Mouse (Mus musculus): ENCODE data around the gene Otor. TPM values are rescaled to one million over a fixed set of nuclear protein-coding genes. Genes with fewer than 3 reads are reported as not detected.

The Otor gene
- total and polyA plus RNA-seq, 2 experiments from 2014 or later = 0.55 TPM; not detected in 1

DNA sequence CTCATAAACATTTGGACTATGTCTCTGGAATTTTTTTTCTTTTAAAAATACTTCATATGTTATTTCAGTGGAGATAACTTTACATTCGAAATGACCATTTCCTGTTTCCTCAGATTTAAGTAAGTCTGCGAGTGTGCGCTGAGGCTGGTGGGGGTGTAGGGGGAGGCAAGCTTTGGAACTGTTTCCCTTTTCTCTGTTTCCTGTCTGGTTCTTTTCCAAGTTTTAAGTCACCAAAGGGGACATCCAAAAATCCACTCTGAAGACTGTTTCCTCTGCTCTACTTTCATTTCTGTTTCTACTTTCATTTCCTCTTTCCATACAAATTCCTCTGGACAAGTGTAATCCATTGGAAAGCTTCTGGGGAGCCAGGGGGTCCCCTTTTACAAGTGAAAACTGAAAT, 3.4 kb downstream of the Otor start:
- no peaks in the 10 kb centered on the region for H3K9me3 ChIP-seq (ENCODE audit: low read length)
- 85% methylated on average over 3 of the region's 3 CpGs for WGBS
- no peaks in the 10 kb centered on the region for H3K27me3 ChIP-seq (ENCODE audit: insufficient read depth, low read length)
- H3K27ac ChIP-seq (ENCODE audit: low read depth, low read length) = no peak overlapping the region
- ATAC-seq (ENCODE audit: low FRiP score) (no peak), DNase-seq (ENCODE audit: low spot score) (no peak)
- H3K4me2 ChIP-seq (ENCODE audit: low read depth, low read length, poor library complexity, severe bottlenecking) = no peak overlapping the region
- no peak overlapping the region for H3K4me3 ChIP-seq (ENCODE audit: low read depth, low read length)
- no peak overlapping the region for H3K9ac ChIP-seq (replicated peaks; ENCODE audit: low read length, poor library complexity, severe bottlenecking)
- no peaks in the 10 kb centered on the region for H3K4me1 ChIP-seq (ENCODE audit: insufficient read depth, low read length)
- TF ChIP-seq CTCF (IDR thresholded peaks at IDR 0.05) = no peak
- no peaks in the 10 kb centered on the region for H3K36me3 ChIP-seq (ENCODE audit: insufficient read depth, low read length)

DNA sequence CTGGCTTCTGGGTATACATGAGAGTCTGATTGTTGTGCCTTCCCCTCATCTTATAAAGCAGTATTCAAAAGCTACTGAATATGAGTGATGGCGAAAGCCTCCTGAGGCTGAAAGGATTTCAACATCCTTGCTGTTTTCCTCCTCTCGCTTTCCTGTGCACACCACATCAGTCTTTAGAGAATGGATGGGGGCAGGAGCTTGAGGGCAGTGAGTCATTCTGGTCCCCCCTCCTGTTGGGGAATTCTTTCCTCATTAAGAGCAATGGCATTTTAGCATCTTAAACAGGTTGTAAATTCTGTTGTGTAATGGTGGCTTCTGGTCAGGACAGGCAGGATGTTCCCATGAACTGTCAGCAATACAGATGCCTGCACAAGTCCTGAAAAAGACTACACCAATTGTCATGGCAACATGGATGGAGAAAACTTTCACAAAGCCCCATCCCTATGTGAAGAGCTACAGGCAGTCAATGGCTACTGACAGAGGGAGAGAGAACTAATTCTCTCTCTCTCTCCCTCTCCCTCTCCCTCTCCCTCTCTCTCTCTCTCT, 6.7 kb downstream of the Otor start:
- H3K4me1 ChIP-seq (ENCODE audit: insufficient read depth, low read length) = no peaks in the 10 kb centered on the region
- H3K9ac ChIP-seq (replicated peaks; ENCODE audit: low read length, poor library complexity, severe bottlenecking) = no peak overlapping the region
- no peak for ATAC-seq (ENCODE audit: low FRiP score)
- no peak overlapping the region for H3K4me3 ChIP-seq (ENCODE audit: low read depth, low read length)
- H3K4me2 ChIP-seq (ENCODE audit: low read depth, low read length, poor library complexity, severe bottlenecking) = no peak overlapping the region
- 63% methylated on average over 2 of the region's 2 CpGs for WGBS
- H3K27me3 ChIP-seq (ENCODE audit: insufficient read depth, low read length) = no peaks in the 10 kb centered on the region
- H3K9me3 ChIP-seq (ENCODE audit: low read length) = no peaks in the 10 kb centered on the region
- no peaks in the 10 kb centered on the region for H3K36me3 ChIP-seq (ENCODE audit: insufficient read depth, low read length)
- no peak for DNase-seq (ENCODE audit: low spot score)
- no peak overlapping the region for H3K27ac ChIP-seq (ENCODE audit: low read depth, low read length)
- no peak for TF ChIP-seq CTCF (IDR thresholded peaks at IDR 0.05)

DNA sequence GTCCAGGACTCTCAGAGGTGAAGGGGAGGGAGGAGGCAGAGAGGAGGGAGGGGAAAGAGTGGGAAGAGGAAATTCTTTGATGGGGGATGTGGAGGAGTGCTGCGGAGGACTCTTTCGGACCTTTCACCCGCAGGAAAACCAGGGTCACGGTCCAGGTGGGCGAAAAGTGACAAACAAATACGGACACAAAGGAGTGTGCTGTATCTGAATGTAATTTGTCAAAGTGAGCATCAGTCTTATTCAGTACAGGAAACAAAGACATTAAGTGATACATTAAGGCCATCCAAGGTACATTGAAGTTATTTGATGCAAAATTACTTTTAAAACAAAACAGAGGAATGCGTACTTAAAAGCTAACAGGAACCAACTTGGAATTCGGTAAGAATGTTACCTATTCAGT, 11.6 kb downstream of the Otor start:
- H3K4me1 ChIP-seq (ENCODE audit: insufficient read depth, low read length) = peaks cover 3% of the 10 kb centered on the region; the same call in 1 of the 2 replicates
- no peaks in the 10 kb centered on the region for H3K27me3 ChIP-seq (ENCODE audit: insufficient read depth, low read length)
- no peaks in the 10 kb centered on the region for H3K9me3 ChIP-seq (ENCODE audit: low read length)
- no peak overlapping the region for H3K4me3 ChIP-seq (ENCODE audit: low read depth, low read length)
- H3K9ac ChIP-seq (replicated peaks; ENCODE audit: low read length, poor library complexity, severe bottlenecking) = no peak overlapping the region
- ATAC-seq (ENCODE audit: low FRiP score) (no peak), DNase-seq (ENCODE audit: low spot score) (no peak)
- H3K27ac ChIP-seq (ENCODE audit: low read depth, low read length) = no peak overlapping the region
- H3K4me2 ChIP-seq (ENCODE audit: low read depth, low read length, poor library complexity, severe bottlenecking) = no peak overlapping the region
- no peaks in the 10 kb centered on the region for H3K36me3 ChIP-seq (ENCODE audit: insufficient read depth, low read length)
- no peak for TF ChIP-seq CTCF (IDR thresholded peaks at IDR 0.05)
- whole genome bisulfite sequencing = 89% methylated on average over 8 of the region's 8 CpGs

DNA sequence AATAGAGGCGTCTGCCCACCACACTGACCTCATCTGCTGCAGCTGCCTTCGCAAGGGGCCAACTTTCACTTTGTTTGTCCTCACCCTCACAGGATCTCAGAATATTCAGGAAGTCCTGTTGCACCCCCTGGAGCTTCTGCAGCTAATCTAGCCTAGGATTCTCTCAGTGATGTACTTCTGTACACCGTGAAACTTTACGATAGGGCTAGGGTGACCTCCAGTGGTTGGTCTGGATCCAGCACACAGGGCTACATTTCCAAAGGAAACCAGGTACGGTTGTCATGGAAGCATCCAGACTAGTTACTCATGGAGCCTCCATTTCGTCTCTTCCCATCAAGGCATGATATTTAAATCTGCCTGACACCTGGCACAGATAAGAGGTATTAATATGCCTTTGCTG, 15.5 kb downstream of the Otor start:
- Histone ChIP-seq H3K27ac (ENCODE audit: low read depth, low read length) (no peak overlapping the region), H3K27me3 (ENCODE audit: insufficient read depth, low read length) (0 out of 2 replicates have a peak, but pooled peaks cover 3% of the 10 kb centered on the region), H3K4me2 (ENCODE audit: low read depth, low read length, poor library complexity, severe bottlenecking) (no peak overlapping the region), H3K4me1 (ENCODE audit: insufficient read depth, low read length) (peaks cover 3% of the 10 kb centered on the region; the same call in 1 of the 2 replicates), H3K9me3 (ENCODE audit: low read length) (no peaks in the 10 kb centered on the region), H3K36me3 (ENCODE audit: insufficient read depth, low read length) (no peaks in the 10 kb centered on the region), H3K4me3 (ENCODE audit: low read depth, low read length) (no peak overlapping the region), H3K9ac (replicated peaks; ENCODE audit: low read length, poor library complexity, severe bottlenecking) (no peak overlapping the region)
- peak; percentile 95 for TF ChIP-seq CTCF (IDR thresholded peaks at IDR 0.05)
- ATAC-seq (ENCODE audit: low FRiP score) = peak; percentile 90
- 25% methylated on average over 6 of the region's 6 CpGs for WGBS
- peak; percentile 91 for DNase-seq (ENCODE audit: low spot score)

DNA sequence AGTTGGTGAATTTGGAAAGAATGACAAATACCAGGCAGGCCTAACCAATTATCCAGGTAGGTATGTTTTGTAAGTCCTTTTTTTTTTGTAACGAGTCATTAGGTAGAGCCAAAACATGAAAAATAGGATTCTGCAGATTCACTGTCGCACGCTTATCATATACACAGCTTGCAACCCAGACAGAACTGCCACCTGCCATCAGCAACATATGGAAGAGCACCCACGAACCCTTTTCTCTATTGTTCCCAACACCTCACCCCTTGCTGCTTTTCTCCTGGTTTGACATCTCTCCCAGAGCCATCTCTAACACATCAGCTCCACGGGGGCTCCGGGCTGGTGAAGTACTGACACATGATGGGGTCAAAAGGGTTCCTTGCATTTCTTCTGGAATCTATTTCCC, 16.5 kb downstream of the Otor start:
- 71% methylated on average over 6 of the region's 6 CpGs for WGBS
- Histone ChIP-seq H3K36me3 (ENCODE audit: insufficient read depth, low read length) (no peaks in the 10 kb centered on the region), H3K9ac (replicated peaks; ENCODE audit: low read length, poor library complexity, severe bottlenecking) (no peak overlapping the region), H3K27ac (ENCODE audit: low read depth, low read length) (no peak overlapping the region), H3K4me3 (ENCODE audit: low read depth, low read length) (no peak overlapping the region), H3K4me1 (ENCODE audit: insufficient read depth, low read length) (peaks cover 3% of the 10 kb centered on the region; the same call in 1 of the 2 replicates), H3K9me3 (ENCODE audit: low read length) (no peaks in the 10 kb centered on the region), H3K27me3 (ENCODE audit: insufficient read depth, low read length) (0 out of 2 replicates have a peak, but pooled peaks cover 3% of the 10 kb centered on the region), H3K4me2 (ENCODE audit: low read depth, low read length, poor library complexity, severe bottlenecking) (no peak overlapping the region)
- ATAC-seq (ENCODE audit: low FRiP score) (no peak), DNase-seq (ENCODE audit: low spot score) (no peak)
- no peak for TF ChIP-seq CTCF (IDR thresholded peaks at IDR 0.05)

DNA sequence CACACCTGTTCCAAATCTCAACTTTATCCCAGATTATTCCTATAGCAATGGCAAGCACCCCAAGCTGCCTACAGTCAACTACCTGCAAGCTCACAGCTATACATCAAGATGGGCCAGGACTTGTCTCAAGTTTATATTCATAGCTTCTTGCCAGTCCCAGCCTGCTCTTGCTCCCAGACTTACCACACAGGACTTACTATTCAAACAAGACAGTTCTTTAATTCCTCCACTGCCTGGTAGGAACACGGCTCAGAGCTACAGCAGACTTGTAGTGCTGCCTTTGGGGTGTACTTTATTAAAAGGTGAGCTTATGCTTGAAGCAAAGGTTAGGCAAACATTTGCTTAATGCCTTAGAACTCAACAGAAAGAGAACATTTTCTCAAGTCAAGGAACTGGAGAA, 18.9 kb downstream of the Otor start:
- H3K9me3 ChIP-seq (ENCODE audit: low read length) = no peaks in the 10 kb centered on the region
- 79% methylated on average over 1 of the region's 1 CpGs for WGBS
- TF ChIP-seq CTCF (IDR thresholded peaks at IDR 0.05) = no peak

More for the DNA sequence above, 18.9 kb downstream of the Otor start:
- Histone ChIP-seq H3K36me3 (ENCODE audit: insufficient read depth, low read length) (no peaks in the 10 kb centered on the region), H3K27ac (ENCODE audit: low read depth, low read length) (no peak overlapping the region), H3K4me2 (ENCODE audit: low read depth, low read length, poor library complexity, severe bottlenecking) (no peak overlapping the region), H3K4me3 (ENCODE audit: low read depth, low read length) (no peak overlapping the region), H3K9ac (replicated peaks; ENCODE audit: low read length, poor library complexity, severe bottlenecking) (no peak overlapping the region), H3K4me1 (ENCODE audit: insufficient read depth, low read length) (peaks cover 3% of the 10 kb centered on the region; the same call in 1 of the 2 replicates), H3K27me3 (ENCODE audit: insufficient read depth, low read length) (0 out of 2 replicates have a peak, but pooled peaks cover 3% of the 10 kb centered on the region)
- DNase-seq (ENCODE audit: low spot score) = no peak
- no peak for ATAC-seq (ENCODE audit: low FRiP score)

Data from midbrain, postnatal 0 days (tissue).